ENCODE assay signal across 8 mouse cellular contexts in the genomic region with DNA sequence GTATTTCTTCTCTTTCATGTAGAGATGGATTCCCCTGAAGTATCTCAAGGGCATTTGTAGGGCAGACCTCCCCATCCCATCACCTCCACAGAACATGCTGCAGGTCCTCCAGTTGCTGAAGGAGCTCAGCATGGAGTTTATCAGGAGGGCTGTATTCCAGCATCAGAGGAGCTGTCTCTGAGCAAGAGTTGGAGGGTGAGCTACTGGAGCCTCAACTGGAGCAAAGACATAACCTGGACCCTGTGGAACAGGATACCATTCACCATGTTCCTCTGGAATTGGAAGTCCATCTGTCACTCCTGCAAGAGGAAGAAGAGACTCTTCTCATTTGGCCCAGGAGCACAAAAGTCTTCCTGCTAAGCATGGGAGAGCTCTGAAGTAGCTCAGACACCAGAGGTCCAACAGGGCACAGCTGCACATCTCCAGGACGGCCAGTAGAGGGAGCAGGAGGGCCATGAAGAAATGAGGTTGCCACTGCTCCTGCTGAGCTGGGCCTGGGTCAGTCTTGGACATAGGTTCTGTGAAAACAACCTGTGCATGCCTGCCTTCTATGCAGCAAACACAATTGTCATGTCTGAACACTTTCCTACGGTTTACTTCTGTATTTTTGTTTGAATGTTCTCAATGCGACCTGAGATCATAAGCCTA. TPM values are rescaled to one million over a fixed set of nuclear protein-coding genes. Genes with fewer than 3 reads are reported as not detected.
DNase-seq lines count a peak whose midpoint lies in the region; ATAC-seq and TF ChIP-seq lines count a peak whose summit lies in the region.

No protein-coding gene starts in this region.

- peak; percentile 59 to 69 for DNase-seq in CD8-positive naive resting alpha-beta T cell, adult 2 months (ENCODE audit: low read depth in 2 of 2, low spot score in 2 of 2)
- DNase-seq in brain, embryonic 14.5 days (ENCODE audit: low read depth) = peak; percentile 84
- peak; percentile 89 for DNase-seq in kidney, postnatal 0 days (ENCODE audit: low spot score)
- DNase-seq in liver, embryonic 13.5 days = peak; percentile 33
- peak; percentile 76 for DNase-seq in neural tube, embryonic 11.5 days (ENCODE audit: low spot score)

- peak; percentile 99 for TF ChIP-seq CTCF in brain, embryonic 14.5 days (IDR thresholded peaks at IDR 0.05; ENCODE audit: borderline replicate concordance, extremely low read depth, insufficient read depth, insufficient read length)
- peak; percentile 98 for TF ChIP-seq CTCF in kidney, postnatal 0 days (IDR thresholded peaks at IDR 0.05; ENCODE audit: low read depth)

- H3K4me2 ChIP-seq in heart, embryonic 14.5 days (ENCODE audit: low read length) = no peak overlapping the region
- H3K4me2 ChIP-seq in kidney, postnatal 0 days (ENCODE audit: low read length) = no peak overlapping the region
- H3K4me2 ChIP-seq in liver, embryonic 13.5 days = no peak overlapping the region
- no peak overlapping the region for H3K4me2 ChIP-seq in neural tube, embryonic 11.5 days (ENCODE audit: low read depth)
- H3K4me2 ChIP-seq in stomach, embryonic 14.5 days (replicated peaks; ENCODE audit: low read depth, low read length) = no peak overlapping the region

- no peaks in the 10 kb centered on the region for H3K4me1 ChIP-seq in heart, embryonic 14.5 days (ENCODE audit: control insufficient read depth in 2 of 2, insufficient read depth in 2 of 2, low read length in 2 of 2)
- H3K4me1 ChIP-seq in kidney, postnatal 0 days (replicated peaks; ENCODE audit: insufficient read depth, low read length) = no peaks in the 10 kb centered on the region
- no peaks in the 10 kb centered on the region for H3K4me1 ChIP-seq in liver, embryonic 13.5 days (replicated peaks)
- no peaks in the 10 kb centered on the region for H3K4me1 ChIP-seq in neural tube, embryonic 11.5 days (ENCODE audit: control insufficient read depth, insufficient read depth, low read length)
- H3K4me1 ChIP-seq in stomach, embryonic 14.5 days (ENCODE audit: control insufficient read depth, insufficient read depth, low read length) = no peaks in the 10 kb centered on the region

- H3K27ac ChIP-seq in heart, embryonic 14.5 days (replicated peaks in 1 of 2; ENCODE audit: control insufficient read depth in 1 of 2, insufficient read depth in 1 of 2, low read depth in 2 of 2, low read length in 2 of 2) = no peak overlapping the region
- no peak overlapping the region for H3K27ac ChIP-seq in kidney, postnatal 0 days
- H3K27ac ChIP-seq in liver, embryonic 13.5 days = no peak overlapping the region
- no peak overlapping the region for H3K27ac ChIP-seq in neural tube, embryonic 11.5 days (ENCODE audit: low read depth, low read length)
- no peak overlapping the region for H3K27ac ChIP-seq in stomach, embryonic 14.5 days (ENCODE audit: low read length)

- H3K27me3 ChIP-seq in heart, embryonic 14.5 days (ENCODE audit: control insufficient read depth, insufficient read depth, low read length) = no peaks in the 10 kb centered on the region
- no peaks in the 10 kb centered on the region for H3K27me3 ChIP-seq in kidney, postnatal 0 days (ENCODE audit: insufficient read depth, low read length)
- H3K27me3 ChIP-seq in liver, embryonic 13.5 days = no peaks in the 10 kb centered on the region
- H3K27me3 ChIP-seq in neural tube, embryonic 11.5 days (ENCODE audit: control insufficient read depth, insufficient read depth, low read length) = no peaks in the 10 kb centered on the region
- H3K27me3 ChIP-seq in stomach, embryonic 14.5 days (ENCODE audit: control insufficient read depth, insufficient read depth, low read length) = no peaks in the 10 kb centered on the region

- H3K4me3 ChIP-seq in heart, embryonic 14.5 days (ENCODE audit: control insufficient read depth in 1 of 2, insufficient read depth in 1 of 2, low read depth in 1 of 2, low read length in 2 of 2) = no peak overlapping the region
- no peak overlapping the region for H3K4me3 ChIP-seq in kidney, postnatal 0 days (replicated peaks; ENCODE audit: low read depth, low read length)
- H3K4me3 ChIP-seq in liver, embryonic 13.5 days (replicated peaks) = no peak overlapping the region
- no peak overlapping the region for H3K4me3 ChIP-seq in neural tube, embryonic 11.5 days (ENCODE audit: low read depth, low read length)
- H3K4me3 ChIP-seq in stomach, embryonic 14.5 days (ENCODE audit: low read depth, low read length) = no peak overlapping the region

- ATAC-seq in erythroid progenitor cell, adult 5-6 weeks (replicated peaks; ENCODE audit: low FRiP score, poor library complexity, severe bottlenecking) = peak; percentile 95
- peak; percentile 71; the same call in 1 of the 2 replicates for ATAC-seq in heart, embryonic 14.5 days (ENCODE audit: insufficient number of reproducible peaks, insufficient read depth, low FRiP score, low read depth)
- peak; percentile 91 for ATAC-seq in kidney, postnatal 0 days (replicated peaks; ENCODE audit: low FRiP score, low read depth)
- peak; percentile 68 for ATAC-seq in liver, embryonic 13.5 days (ENCODE audit: low read depth)
- ATAC-seq in neural tube, embryonic 11.5 days (ENCODE audit: insufficient read depth, low FRiP score, low TSS enrichment) = peak; percentile 71; the same call in 1 of the 2 replicates
- peak; percentile 74; the same call in 1 of the 2 replicates for ATAC-seq in stomach, embryonic 14.5 days (ENCODE audit: insufficient number of reproducible peaks, insufficient read depth, low FRiP score, low read depth)

- WGBS in heart, embryonic 14.5 days = 24% methylated on average over 3 of the region's 3 CpGs
- WGBS in kidney, postnatal 0 days = 24% methylated on average over 3 of the region's 3 CpGs
- WGBS in liver, embryonic 13.5 days (ENCODE audit: insufficient replicate concordance) = 24% methylated on average over 3 of the region's 3 CpGs
- 25% methylated on average over 3 of the region's 3 CpGs for WGBS in neural tube, embryonic 11.5 days
- 24% methylated on average over 3 of the region's 3 CpGs for WGBS in stomach, embryonic 14.5 days

- H3K9me3 ChIP-seq in heart, embryonic 14.5 days (ENCODE audit: control insufficient read depth, low read length) = no peaks in the 10 kb centered on the region
- H3K9me3 ChIP-seq in kidney, postnatal 0 days (replicated peaks; ENCODE audit: low read length) = no peaks in the 10 kb centered on the region
- no peaks in the 10 kb centered on the region for H3K9me3 ChIP-seq in liver, embryonic 13.5 days (replicated peaks)
- no peaks in the 10 kb centered on the region for H3K9me3 ChIP-seq in neural tube, embryonic 11.5 days (ENCODE audit: control insufficient read depth, low read length)
- H3K9me3 ChIP-seq in stomach, embryonic 14.5 days (ENCODE audit: control insufficient read depth, low read depth, low read length) = no peaks in the 10 kb centered on the region

- no peak for TF ChIP-seq POLR2A in brain, embryonic 14.5 days (IDR thresholded peaks at IDR 0.05; ENCODE audit: borderline replicate concordance, extremely low read depth, insufficient read depth, insufficient read length, poor library complexity, severe bottlenecking)

- no peaks in the 10 kb centered on the region for H3K36me3 ChIP-seq in heart, embryonic 14.5 days (ENCODE audit: control insufficient read depth, insufficient read depth, low read length)
- no peaks in the 10 kb centered on the region for H3K36me3 ChIP-seq in kidney, postnatal 0 days (ENCODE audit: insufficient read depth, low read length)
- H3K36me3 ChIP-seq in liver, embryonic 13.5 days = no peaks in the 10 kb centered on the region
- no peaks in the 10 kb centered on the region for H3K36me3 ChIP-seq in neural tube, embryonic 11.5 days (ENCODE audit: control insufficient read depth, insufficient read depth, low read length)
- no peaks in the 10 kb centered on the region for H3K36me3 ChIP-seq in stomach, embryonic 14.5 days (ENCODE audit: control insufficient read depth, insufficient read depth, low read length)

- H3K9ac ChIP-seq in heart, embryonic 14.5 days (ENCODE audit: low read length) = no peak overlapping the region
- no peak overlapping the region for H3K9ac ChIP-seq in kidney, postnatal 0 days (ENCODE audit: low read depth, low read length)
- H3K9ac ChIP-seq in liver, embryonic 13.5 days = no peak overlapping the region
- no peak overlapping the region for H3K9ac ChIP-seq in neural tube, embryonic 11.5 days (ENCODE audit: low read length)
- no peak overlapping the region for H3K9ac ChIP-seq in stomach, embryonic 14.5 days (replicated peaks; ENCODE audit: low read depth, low read length)

RNA-seq across cellular contexts. Expression of gene Ifnab, which starts 5.2 kb away (rescaled TPM):
- not detected in 2 replicates for polyA plus RNA-seq in brain, embryonic 14.5 days (2012; rRNA removed)
- not detected in 2 replicates for total RNA-seq in erythroid progenitor cell, adult 5-6 weeks (2015; ENCODE audit: low replicate concordance)
- total RNA-seq in erythroid progenitor cell, adult 5-6 weeks (2017; ENCODE audit: low replicate concordance) = not detected in 2 replicates
- polyA plus RNA-seq in heart, embryonic 14.5 days (2014; fragmentation: Nextera tagmentation; extraction: Ambion mirVana) = not detected in 2 replicates
- polyA plus RNA-seq in kidney, postnatal 0 days (2015; fragmentation: Nextera tagmentation; extraction: Ambion mirVana) = not detected in 2 replicates
- not detected in 2 replicates for polyA plus RNA-seq in liver, embryonic 13.5 days (2015; fragmentation: Nextera tagmentation; extraction: Ambion mirVana)
- polyA plus RNA-seq in neural tube, embryonic 11.5 days (2014; fragmentation: Nextera tagmentation; extraction: Ambion mirVana) = not detected in 2 replicates
- not detected in 2 replicates for polyA plus RNA-seq in stomach, embryonic 14.5 days (2014; fragmentation: Nextera tagmentation; extraction: Ambion mirVana)

RNA-seq across cellular contexts. Expression of gene Ifna2, which starts 12.6 kb away (rescaled TPM):
- not detected in 2 replicates for polyA plus RNA-seq in brain, embryonic 14.5 days (2012; rRNA removed)
- not detected in 2 replicates for total RNA-seq in erythroid progenitor cell, adult 5-6 weeks (2015; ENCODE audit: low replicate concordance)
- total RNA-seq in erythroid progenitor cell, adult 5-6 weeks (2017; ENCODE audit: low replicate concordance) = not detected in 2 replicates
- not detected in 2 replicates for polyA plus RNA-seq in heart, embryonic 14.5 days (2014; fragmentation: Nextera tagmentation; extraction: Ambion mirVana)
- polyA plus RNA-seq in kidney, postnatal 0 days (2015; fragmentation: Nextera tagmentation; extraction: Ambion mirVana) = not detected in 2 replicates
- polyA plus RNA-seq in liver, embryonic 13.5 days (2015; fragmentation: Nextera tagmentation; extraction: Ambion mirVana) = not detected in 2 replicates
- not detected in 2 replicates for polyA plus RNA-seq in neural tube, embryonic 11.5 days (2014; fragmentation: Nextera tagmentation; extraction: Ambion mirVana)
- polyA plus RNA-seq in stomach, embryonic 14.5 days (2014; fragmentation: Nextera tagmentation; extraction: Ambion mirVana) = not detected in 2 replicates

RNA-seq across cellular contexts. Expression of gene Ifna16, which starts 19.6 kb away (rescaled TPM):
- not detected in 2 replicates for polyA plus RNA-seq in brain, embryonic 14.5 days (2012; rRNA removed)
- total RNA-seq in erythroid progenitor cell, adult 5-6 weeks (2015; ENCODE audit: low replicate concordance) = not detected in 2 replicates
- total RNA-seq in erythroid progenitor cell, adult 5-6 weeks (2017; ENCODE audit: low replicate concordance) = not detected in 2 replicates
- polyA plus RNA-seq in heart, embryonic 14.5 days (2014; fragmentation: Nextera tagmentation; extraction: Ambion mirVana) = not detected in 2 replicates
- polyA plus RNA-seq in kidney, postnatal 0 days (2015; fragmentation: Nextera tagmentation; extraction: Ambion mirVana) = not detected in 2 replicates
- not detected in 2 replicates for polyA plus RNA-seq in liver, embryonic 13.5 days (2015; fragmentation: Nextera tagmentation; extraction: Ambion mirVana)
- not detected in 2 replicates for polyA plus RNA-seq in neural tube, embryonic 11.5 days (2014; fragmentation: Nextera tagmentation; extraction: Ambion mirVana)
- not detected in 2 replicates for polyA plus RNA-seq in stomach, embryonic 14.5 days (2014; fragmentation: Nextera tagmentation; extraction: Ambion mirVana)

RNA-seq across cellular contexts. Expression of gene Gm26566, which starts 25.2 kb away (rescaled TPM):
- 1.2 and 2.4 TPM in 2 replicates for polyA plus RNA-seq in brain, embryonic 14.5 days (2012; rRNA removed)
- total RNA-seq in erythroid progenitor cell, adult 5-6 weeks (2015; ENCODE audit: low replicate concordance) = not detected in 2 replicates
- total RNA-seq in erythroid progenitor cell, adult 5-6 weeks (2017; ENCODE audit: low replicate concordance) = 0.51 TPM in 1 of 2 replicates, not detected in the other
- 1.6 and 1.7 TPM in 2 replicates for polyA plus RNA-seq in heart, embryonic 14.5 days (2014; fragmentation: Nextera tagmentation; extraction: Ambion mirVana)
- polyA plus RNA-seq in kidney, postnatal 0 days (2015; fragmentation: Nextera tagmentation; extraction: Ambion mirVana) = 0.38 and 0.49 TPM in 2 replicates
- 0.25 and 0.29 TPM in 2 replicates for polyA plus RNA-seq in liver, embryonic 13.5 days (2015; fragmentation: Nextera tagmentation; extraction: Ambion mirVana)
- 1.9 and 2.1 TPM in 2 replicates for polyA plus RNA-seq in neural tube, embryonic 11.5 days (2014; fragmentation: Nextera tagmentation; extraction: Ambion mirVana)
- polyA plus RNA-seq in stomach, embryonic 14.5 days (2014; fragmentation: Nextera tagmentation; extraction: Ambion mirVana) = 0.64 and 1.7 TPM in 2 replicates

RNA-seq across cellular contexts. Expression of gene Klhl9, which starts 25.9 kb away (rescaled TPM):
- polyA plus RNA-seq in brain, embryonic 14.5 days (2012; rRNA removed) = 45.5 and 69.0 TPM in 2 replicates
- 20.1 and 22.0 TPM in 2 replicates for total RNA-seq in erythroid progenitor cell, adult 5-6 weeks (2015; ENCODE audit: low replicate concordance)
- total RNA-seq in erythroid progenitor cell, adult 5-6 weeks (2017; ENCODE audit: low replicate concordance) = 21.1 and 31.8 TPM in 2 replicates
- polyA plus RNA-seq in heart, embryonic 14.5 days (2014; fragmentation: Nextera tagmentation; extraction: Ambion mirVana) = 105 and 108 TPM in 2 replicates
- 84.2 and 86.5 TPM in 2 replicates for polyA plus RNA-seq in kidney, postnatal 0 days (2015; fragmentation: Nextera tagmentation; extraction: Ambion mirVana)
- 24.6 and 33.1 TPM in 2 replicates for polyA plus RNA-seq in liver, embryonic 13.5 days (2015; fragmentation: Nextera tagmentation; extraction: Ambion mirVana)
- polyA plus RNA-seq in neural tube, embryonic 11.5 days (2014; fragmentation: Nextera tagmentation; extraction: Ambion mirVana) = 151 and 152 TPM in 2 replicates
- 121 and 128 TPM in 2 replicates for polyA plus RNA-seq in stomach, embryonic 14.5 days (2014; fragmentation: Nextera tagmentation; extraction: Ambion mirVana)

Comparison
In these comparisons a context has a peak if more than half of its experiments do, and no peak if none do; other contexts are left out.
1. DNase-seq: peak in every context shown above with its lines; median percentile 89 in kidney, postnatal 0 days; 84 in brain, embryonic 14.5 days; 76 in neural tube, embryonic 11.5 days; 64 in CD8-positive naive resting alpha-beta T cell, adult 2 months; 33 in liver, embryonic 13.5 days.